Mouse (Mus musculus) ovary, postnatal 10 days (tissue): ENCODE results near the gene Mzf1.
"Not testable (repeated sequence)": the region's sequence is repeated elsewhere in the genome, so short reads cannot be mapped to it uniquely, and the experiment has no call there.

Source experiments
- DNase-seq: peaks from one replicate; pipeline ENCODE4 v3.0.0; 2022; ENCODE audit warnings: low spot score

The Mzf1 gene

DNA sequence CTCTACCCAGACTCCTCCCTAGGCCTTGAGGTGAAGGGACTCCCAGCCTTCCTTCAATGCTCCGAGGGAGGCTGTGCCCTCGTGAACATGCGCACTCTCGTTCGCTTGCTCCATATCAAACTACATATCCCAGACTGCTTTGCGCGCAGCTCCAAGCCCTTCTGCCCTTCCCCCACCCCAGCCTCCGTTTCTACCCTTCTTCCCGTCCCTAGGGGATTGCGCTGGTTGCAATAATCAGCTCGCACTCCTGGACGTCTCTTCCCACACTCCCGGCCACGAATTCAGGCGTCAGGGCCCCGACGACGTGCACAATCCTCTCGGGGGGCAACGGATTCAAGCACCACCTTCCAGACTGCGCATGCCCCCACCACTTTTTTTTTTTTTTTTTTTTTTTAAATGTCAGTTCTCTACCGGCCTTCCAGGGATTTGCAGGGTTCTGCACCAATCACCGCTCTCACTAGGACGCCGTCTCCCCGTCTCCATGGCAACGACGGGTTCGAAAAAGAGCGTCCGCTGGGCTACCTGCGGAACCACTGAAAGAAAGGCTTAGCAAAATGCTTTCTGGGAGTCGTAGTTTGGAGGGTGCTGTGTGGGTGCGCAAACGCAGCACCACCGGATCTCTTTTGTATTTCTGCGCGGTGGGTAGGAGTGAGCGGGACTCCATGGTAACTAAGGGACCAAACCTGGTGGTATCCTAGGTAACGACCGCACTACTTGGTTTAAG is at the start of gene Mzf1:
TSS of gene Mzf1 (minus strand) at position 478 of the 724 bp plus-strand sequence.
- peak; percentile 81 for DNase-seq

DNA sequence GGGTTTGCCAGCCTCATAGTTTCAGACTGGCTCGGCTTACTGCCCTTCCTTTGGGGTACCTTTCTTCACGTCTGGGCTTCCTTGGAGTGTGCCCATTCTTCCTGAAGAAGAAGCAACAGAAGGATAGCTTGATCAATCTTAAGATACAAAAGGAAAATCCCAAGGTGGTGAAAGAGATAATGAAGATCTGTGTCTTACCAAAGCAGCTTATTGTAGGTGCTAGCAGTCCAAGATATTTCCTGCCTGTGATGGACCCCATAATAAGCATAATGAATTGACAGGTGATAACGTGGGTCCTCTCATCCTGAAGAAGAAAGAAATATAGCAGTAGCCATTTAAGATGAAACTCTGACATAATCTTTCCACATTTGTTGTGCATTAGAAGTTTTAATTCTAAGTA is 40.5 kb upstream of the Mzf1 start, which contains the start of gene Vmn1r85:
TSS of gene Vmn1r85 (minus strand) at position 101 of the 400 bp plus-strand sequence.
- DNase-seq, result no peak

DNA sequence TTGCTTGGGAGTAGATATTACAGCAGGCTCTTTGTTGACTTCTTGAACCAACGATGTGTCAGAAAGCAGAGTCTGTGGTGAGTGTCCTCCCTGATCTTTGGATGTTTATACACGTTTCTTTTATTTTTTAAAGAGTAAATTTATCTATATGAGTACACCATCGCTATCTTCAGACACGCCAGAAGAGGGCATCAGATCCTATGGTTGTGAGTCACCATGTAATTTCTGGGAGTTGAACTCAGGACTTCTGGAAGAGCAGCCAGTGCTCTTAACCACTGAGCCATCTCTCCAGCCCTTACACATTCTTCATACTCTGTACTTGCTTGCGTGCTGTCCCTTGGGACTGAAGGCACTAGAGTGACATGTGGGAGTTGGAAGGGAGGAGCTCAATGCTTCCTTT is 17.7 kb upstream of the Mzf1 start:
- DNase-seq, result no peak

DNA sequence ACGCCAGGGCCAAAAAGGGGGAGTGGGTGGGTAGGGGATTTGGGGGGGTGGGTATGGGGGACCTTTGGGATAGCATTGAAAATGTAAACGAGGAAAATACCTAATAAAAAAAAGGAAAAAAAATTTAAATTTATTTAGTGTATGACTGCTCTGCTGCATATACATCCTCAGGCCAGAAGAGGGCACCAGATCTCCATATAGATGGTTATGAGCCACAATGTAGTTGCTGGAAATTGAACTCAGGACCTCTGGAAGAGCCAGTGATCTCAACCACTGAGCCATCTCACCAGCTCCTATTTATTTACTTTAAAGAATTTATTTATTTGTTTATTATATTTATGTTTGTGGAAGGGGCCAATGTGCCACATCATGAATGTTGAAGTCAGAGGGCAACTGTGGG is 8.8 kb upstream of the Mzf1 start:
- DNase-seq, result not testable (repeated sequence)

DNA sequence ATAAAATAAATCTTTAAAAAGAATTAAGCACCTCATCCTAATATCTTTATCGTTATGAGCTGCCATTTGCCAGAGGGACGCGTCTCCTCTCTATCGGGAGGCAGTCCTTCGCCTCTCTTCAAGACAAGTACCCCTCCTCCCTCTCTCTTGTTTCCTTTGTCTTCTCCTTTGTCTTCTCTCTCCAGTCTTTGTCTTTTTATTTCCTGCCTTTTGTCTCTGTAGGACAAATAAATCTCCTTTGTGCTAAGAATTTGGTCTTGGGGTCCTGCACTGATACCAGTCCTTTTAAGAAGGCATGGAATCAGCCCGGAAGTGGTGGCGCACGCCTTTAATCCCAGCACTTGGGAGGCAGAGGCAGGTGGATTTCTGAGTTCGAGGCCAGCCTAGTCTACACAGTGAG is 5.0 kb upstream of the Mzf1 start:
- no peak for DNase-seq

DNA sequence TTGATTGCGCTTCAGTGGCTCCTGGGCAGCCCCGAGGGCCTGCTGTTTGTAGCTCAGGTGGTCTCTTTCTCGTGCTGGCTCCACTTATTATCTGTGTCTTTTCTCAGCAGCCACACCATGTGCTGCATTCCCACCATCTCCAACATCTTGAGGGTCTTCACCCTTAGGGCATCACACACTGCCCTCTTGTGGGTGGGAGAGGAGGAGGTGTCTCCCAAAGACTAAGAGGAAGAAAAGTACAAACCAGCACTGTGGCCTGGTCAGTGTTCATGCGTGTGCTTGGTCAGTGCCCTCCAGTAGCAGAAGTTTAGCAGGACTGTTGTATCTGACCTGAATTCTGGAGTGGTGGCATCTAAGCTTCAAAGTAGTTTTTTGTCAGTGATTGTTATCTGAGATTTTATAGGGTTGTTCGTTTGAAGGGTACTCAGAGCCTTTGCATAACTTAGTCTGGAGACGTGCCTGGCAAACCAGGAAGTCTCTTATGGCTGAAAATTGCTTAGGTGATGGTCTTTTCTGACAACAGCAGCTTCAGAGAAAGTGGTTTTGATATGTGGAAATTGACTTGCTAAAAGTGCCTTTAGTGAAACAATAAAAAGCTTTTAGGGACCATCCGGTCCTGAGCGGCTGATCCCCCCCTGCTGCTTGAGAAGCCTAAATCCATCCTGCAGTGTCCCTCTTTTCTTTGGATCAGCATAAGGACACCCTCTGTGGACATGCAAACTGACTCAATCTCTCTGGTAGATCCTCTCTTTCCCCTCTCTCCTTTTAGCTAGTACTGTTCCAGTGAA is 2.5 kb upstream of the Mzf1 start:
- no peak for DNase-seq

DNA sequence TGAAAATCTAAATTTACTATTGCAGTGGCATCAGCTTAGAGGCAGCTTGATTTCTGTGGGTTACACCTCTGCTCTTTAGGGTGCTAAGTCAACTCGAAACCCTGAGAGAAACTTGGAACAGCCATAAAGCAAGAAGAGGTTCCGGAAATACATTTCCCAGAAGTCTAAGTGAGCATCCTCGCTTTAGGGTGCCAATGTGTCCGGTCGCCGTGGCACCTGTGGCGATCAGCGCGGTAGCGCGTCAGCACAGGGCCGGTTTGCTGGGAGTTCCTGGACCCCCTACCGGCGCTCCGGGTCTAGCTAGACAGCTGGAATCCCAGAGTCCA is 640 bp downstream of the Mzf1 start:
- no peak for DNase-seq

DNA sequence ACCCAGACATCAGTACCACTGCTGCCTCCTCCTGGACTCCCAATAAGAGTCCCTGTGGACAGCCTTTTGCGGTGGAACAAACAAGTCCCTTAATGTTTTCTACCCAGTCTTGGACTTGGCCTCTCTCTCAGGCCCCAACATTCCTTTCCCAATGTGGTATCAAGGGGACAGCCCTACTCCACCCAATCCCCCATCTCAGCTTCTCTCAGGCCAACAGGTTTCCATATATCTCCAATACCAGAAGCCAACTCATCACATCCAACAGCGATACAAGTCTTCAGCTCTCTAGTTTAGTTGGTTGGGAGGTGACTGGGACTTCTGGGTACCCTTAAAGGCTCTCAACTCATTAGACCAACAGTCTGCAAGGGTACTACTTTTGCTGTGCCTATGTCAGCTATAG is 1.1 kb downstream of the Mzf1 start:
- no peak for DNase-seq

DNA sequence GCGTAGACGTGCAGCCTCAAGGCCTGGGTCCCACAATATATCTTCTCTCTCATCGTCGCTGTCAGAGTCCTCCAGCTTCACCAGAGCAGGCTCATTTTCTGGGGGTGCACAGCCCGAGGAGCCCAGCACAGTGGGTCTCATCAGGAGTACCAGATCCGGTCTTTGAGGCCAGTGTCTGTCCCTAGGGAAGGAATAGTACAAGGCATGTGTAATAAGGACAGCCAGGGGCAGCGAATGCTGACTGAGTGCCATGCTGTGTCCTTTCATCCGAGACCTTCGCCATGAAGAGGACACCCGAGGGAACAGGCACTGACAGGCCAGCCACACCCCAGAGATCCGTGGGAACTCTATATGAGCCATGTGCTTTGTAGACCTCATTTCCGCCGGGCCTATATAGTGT is 1.6 kb downstream of the Mzf1 start:
- DNase-seq, result no peak

DNA sequence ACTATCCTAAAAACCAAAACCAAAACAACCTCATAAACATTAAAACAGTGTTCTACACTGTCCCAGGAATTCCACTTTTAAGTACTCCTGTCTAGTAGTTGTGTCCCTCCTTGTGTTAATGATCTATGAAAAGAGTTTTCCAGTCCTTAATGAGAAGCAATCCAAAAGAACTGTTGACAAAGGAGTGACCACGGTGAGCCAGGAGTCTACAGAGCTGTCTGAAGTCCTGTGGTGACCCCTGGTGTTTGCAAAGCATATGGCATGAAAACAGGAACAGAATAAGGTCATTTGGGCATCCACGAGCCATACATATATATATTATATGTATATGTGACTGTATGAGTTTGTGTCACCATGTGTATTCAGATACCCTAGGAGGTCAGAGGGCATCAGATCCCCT is 8.5 kb downstream of the Mzf1 start:
- no peak for DNase-seq

DNA sequence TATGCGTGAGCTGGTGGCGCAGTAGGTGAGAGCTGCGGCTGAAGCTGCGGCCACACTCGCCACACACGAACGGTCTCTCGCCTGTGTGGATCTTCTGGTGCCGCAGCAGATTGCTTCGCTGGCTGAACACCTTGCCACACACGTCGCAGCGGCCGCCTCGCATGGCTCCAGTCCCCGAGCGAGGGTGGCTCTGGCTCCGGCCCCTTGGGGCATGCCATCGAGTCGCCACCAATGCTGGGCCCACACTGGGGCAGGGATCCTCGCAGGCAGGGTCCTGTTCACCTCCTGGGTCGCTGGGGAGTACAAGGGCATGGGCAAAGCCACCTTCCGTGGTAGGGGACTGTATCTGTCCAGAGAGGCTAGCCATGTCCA is 10.3 kb downstream of the Mzf1 start:
- DNase-seq, result no peak

DNA sequence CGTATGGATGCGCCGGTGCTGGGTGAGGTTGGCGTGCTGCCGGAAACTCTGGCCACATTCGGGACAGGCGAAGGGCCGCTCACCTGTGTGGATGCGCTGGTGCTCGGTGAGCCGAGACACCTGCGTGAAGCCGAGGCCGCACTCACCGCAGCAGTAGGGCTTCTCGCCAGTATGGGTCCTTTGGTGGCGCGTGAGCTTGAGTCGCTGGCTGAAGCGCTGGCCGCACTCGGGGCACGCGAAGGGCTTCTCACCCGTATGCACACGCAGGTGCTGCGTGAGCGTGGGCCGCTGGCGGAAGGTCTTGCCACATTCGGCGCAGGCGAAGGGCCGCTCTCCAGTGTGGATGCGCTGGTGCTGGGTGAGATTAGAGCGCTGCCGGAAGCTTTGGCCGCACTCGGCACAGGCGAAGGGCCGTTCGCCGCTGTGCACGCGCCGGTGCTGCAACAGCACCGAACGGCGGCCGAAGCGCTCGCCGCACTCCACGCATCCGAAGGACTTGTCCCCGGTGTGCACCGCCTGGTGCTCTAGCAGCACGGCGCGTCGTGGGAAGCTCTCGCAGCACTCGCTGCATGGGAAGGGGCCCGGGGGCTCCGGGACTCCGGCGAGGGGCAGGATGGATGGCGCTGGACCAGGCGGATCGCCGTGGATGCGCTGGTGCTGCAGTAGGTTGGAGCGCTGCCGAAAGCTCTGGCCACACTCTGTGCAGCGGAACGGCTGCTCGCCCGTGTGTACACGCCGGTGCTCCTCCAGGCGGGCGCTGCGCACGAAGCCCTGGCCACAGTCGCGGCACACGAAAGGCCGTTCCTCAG is 10.9 kb downstream of the Mzf1 start:
- DNase-seq, result no peak

DNA sequence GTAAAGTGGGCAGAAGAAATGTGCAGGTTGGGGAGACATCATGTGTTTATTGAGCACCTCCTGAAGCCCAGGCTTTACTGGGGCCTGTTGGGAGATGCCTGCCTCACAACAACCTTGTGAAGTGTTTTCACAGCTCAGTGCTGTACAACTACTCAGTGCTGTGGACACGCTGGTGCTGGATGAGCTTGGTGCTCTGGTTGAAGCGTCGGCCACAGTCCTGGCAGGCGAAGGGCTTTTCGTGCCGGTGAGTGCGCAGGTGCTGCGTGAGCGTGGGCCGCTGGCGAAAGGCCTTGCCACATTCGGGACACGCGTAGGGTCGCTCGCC is 11.5 kb downstream of the Mzf1 start:
- DNase-seq, result no peak

DNA sequence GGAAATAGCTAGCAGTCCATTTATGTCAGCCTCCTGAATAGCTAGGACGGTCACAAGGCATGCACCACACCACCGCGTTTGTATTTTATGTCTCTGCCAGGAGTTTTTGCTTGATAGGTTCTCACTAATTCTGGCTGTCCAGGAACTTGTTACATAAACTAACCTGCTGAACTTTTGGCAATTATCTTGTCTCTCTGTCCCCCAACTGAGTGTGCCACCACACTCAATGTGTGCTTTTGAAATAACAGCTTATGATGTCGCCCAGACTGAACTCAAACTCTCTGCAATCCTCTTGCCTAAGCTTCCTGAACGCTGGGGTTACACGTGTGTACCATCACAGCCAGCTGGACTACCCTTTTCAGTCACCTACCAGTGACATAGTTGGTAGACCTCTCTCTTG is 12.1 kb downstream of the Mzf1 start:
- DNase-seq, result no peak

DNA sequence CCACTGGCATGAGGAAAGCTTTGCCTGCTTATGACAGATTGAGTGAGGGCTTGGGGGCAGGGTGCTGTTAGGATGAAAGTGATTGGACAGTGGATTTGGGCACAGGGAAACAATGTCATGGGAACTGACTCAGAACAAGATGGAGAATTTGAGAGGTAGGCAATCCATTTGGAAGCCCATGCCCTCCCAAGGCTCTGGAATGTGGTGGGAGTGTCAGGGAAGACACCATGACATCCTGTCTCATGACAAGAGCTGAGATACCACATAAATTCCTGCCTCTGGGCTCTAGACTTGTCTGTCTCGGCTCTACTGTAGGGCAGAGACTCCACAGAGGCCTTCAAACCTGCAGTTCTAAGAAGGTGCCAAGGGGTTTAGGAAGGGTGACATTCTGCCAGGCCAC is 13.3 kb downstream of the Mzf1 start:
- no peak for DNase-seq

DNA sequence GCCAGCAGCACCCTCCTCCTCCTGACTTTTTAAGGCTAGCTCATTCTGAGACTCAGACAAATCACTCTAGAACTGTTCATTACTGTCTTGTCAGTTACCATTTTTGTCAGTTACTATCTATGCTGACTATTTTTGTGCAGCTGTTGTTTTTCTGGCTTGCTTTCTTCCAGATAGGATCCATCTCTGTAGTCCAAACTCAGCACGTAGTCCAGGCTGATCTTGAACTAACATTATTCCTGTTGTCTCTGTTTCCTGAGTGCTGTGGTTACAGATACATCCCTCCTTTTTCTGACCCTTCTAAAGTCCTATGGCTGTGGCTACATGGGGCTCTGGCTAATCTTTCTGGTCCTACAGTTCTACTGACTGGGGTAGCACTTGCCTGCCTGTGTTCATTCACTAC is 15.4 kb downstream of the Mzf1 start:
- DNase-seq, result no peak

DNA sequence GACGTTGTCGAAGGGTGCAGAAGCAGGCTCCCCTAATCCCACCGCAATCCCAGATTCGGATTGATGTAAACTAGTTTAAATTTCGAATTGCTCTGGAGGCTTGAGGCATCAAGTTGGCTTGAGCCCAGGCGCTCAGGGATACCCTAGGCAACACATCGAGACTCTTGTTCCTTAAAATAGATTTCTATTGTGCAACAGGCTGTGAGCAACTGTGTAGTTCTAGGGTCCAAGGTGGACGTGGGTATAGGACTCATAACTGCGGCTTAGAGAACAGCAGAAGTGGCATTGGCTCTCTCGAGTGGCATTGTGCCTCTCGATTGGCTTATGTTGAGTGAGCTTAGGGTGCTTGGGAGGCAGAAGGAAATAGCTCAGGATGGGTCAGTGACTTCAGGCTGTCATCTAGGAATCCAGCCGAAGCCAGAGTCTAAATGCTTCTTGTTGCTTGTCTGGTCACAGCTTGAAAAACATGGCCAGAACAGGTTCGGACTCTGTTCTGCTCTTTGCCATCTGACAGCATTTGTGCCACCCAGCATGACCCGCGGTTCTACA is 15.9 kb downstream of the Mzf1 start:
- DNase-seq, result no peak

DNA sequence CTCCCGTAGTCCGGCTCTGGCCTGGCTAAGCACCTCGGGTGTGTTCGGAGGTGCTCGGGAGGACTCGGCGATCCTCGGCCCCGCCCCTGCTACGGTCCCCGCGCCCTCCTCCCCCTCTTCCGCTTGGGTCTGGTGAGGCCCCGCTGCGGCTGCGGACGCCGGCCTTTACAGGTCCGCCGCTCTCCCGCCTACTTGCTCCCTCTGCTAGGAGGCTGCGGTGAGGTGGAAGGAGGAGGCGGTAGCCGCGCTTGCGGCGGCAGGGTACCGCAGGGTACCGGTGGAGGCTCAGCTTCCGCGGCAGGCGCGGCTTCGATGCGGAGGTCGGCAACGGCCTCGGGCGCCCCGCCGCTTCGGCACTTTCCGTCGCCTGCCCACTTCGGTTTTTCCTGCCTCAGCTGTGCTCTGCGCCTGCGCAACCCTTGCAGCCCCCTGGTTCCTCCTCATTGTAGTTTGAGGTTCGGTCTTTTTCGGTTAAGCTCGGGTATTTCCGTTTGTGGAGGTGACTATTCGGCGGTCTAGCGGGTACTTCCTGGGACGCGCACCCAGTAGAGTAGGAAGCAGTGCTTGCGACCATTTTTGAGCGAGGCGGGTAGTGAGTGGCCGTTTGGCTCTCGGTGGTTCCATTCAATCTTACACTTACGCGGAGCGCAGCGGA is 16.5 kb downstream of the Mzf1 start, which contains the start of gene Ube2m:
TSS of gene Ube2m (minus strand) at position 375 of the 655 bp plus-strand sequence.
- peak; percentile 99 for DNase-seq

DNA sequence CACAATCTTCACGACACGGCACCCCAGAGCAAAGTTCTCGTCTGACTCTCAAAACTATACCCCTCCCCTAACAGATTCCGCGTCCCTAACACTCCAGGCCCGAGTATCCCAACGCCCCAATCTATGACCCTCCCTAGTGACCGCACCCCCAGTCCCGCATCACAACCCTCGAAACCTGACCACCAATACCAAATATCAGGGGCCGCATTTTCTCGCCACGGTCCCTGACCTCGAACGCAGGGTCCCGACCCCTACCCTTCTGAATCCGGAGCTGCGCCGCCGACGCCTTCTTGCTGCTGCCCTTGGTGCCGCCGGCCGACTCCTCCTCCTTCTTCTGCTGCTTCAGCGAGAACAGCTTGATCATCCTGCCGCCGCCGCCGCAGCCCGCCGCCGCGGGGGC is 17.2 kb downstream of the Mzf1 start:
- peak; percentile 32 for DNase-seq

DNA sequence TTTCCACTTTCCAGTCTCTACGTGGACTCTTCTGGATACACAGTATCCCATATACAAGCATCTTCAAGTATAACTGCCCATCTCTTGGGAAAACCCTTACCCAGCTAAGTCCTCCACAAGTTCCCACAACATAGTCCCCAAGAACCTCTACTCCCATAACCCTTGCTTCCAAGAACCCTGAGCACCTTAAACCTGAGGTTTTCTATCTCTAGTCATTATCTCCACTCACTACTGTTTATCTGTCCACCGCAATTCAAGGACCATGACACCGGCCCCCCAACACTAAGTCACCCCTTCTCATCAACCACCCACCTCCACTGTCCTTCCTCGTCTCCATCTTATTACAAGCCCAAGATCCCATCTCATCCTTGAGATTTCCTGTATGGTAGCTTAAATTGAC is 17.8 kb downstream of the Mzf1 start:
- DNase-seq, result no peak

DNA sequence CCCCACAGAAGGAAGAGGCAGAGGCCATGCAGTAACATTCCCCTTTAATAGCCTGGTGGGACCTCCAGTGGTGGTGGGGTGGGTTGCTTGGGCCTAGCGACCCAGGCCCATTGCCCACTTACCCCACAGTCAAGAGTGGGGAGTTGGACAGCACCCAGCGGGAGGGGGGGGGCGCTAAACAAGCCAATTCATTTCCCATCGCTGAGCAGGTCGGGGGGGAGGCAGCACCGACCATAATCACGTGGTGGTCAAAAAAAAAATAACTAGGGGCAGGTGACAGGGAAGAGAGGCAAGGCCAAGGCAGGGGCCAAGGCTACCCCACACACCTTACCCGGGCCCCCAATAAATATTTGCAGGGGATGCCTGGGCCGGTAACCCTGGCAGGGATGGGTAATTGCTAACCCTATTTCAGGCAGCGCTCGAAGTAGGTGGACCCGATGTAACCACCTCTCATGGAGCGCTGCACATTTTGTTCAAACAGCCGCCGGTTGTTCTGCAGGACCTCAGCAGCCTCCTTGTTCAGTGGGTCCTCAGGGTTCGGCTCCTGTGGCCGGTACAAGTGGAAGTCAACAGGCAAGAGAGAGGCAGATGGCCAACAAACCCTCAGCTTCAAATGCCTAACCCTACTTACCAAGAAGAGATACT is 19.2 kb downstream of the Mzf1 start:
- no peak for DNase-seq
